Mouse (Mus musculus): ENCODE measurements around the gene Gm17304. TPM values are rescaled to one million over a fixed set of nuclear protein-coding genes. Genes with fewer than 3 reads are reported as not detected.

Gm17304 gene
- polyA plus RNA-seq, 1 experiment from 2014 or later: not detected

- Histone ChIP-seq H3K9me3 (no peaks in the 10 kb centered on the region), H3K36me3 (peaks cover 14% of the 10 kb centered on the region), H3K4me2 (no peak overlapping the region), H3K27me3 (no peaks in the 10 kb centered on the region), H3K27ac (replicated peaks) (no peak overlapping the region), H3K4me3 (no peak overlapping the region), H3K4me1 (replicated peaks) (no peaks in the 10 kb centered on the region), H3K9ac (no peak overlapping the region)
- WGBS: 92% methylated on average over 5 of the region's 5 CpGs
- no peak for ATAC-seq (ENCODE audit: low FRiP score, low read depth)
These were observed 18.2 kb upstream of the Gm17304 start for GRCm38 (mm10) chr5:106590686-106591085.

DNA sequence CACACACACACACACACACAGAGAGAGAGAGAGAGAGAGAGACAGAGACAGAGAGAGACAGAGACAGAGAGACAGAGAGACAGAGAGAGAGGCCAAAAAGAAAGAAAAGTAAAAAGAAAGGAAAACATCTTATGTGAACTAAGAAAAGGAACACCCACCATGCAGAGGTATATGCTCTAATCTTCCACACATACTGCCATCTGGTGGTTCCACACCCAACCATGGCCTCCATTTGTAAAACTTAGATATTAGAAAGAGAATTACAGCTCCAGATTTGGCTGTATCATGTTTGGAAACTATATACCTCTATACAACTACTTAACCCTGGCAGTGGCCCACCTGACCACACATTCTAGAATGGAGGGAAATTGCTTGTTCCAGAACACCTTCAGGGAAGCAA is 14.5 kb upstream of the Gm17304 start:
- Histone ChIP-seq H3K4me2 (no peak overlapping the region), H3K27ac (replicated peaks) (no peak overlapping the region), H3K4me3 (no peak overlapping the region), H3K4me1 (replicated peaks) (no peaks in the 10 kb centered on the region), H3K27me3 (no peaks in the 10 kb centered on the region), H3K9me3 (no peaks in the 10 kb centered on the region), H3K36me3 (peaks cover 6% of the 10 kb centered on the region), H3K9ac (no peak overlapping the region)
- no peak for ATAC-seq (ENCODE audit: low FRiP score, low read depth)

DNA sequence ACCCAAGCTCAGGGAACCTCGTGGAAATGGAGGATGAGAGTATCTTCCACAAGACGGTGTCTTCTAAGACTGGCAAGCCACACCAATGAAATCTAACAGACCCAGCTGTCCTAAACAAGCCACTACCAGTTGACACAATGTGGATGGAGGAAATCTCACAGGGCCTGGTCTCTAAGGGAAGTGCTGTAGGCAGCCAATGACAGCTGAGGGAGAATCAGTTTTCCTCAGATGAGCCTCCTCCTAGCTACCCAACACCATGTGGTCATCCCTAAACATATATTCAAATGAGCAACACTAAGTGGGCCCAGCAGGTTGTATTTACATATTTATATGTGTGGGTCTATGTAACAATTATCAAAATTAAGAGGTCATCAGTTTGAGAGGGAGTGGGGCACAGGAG is 11.4 kb upstream of the Gm17304 start:
- Histone ChIP-seq H3K9ac (no peak overlapping the region), H3K27ac (replicated peaks) (no peak overlapping the region), H3K4me2 (no peak overlapping the region), H3K4me1 (replicated peaks) (no peaks in the 10 kb centered on the region), H3K9me3 (no peaks in the 10 kb centered on the region), H3K4me3 (no peak overlapping the region), H3K36me3 (no peaks in the 10 kb centered on the region), H3K27me3 (no peaks in the 10 kb centered on the region)
- ATAC-seq (ENCODE audit: low FRiP score, low read depth): no peak
- 82% methylated on average over 2 of the region's 2 CpGs for WGBS

DNA sequence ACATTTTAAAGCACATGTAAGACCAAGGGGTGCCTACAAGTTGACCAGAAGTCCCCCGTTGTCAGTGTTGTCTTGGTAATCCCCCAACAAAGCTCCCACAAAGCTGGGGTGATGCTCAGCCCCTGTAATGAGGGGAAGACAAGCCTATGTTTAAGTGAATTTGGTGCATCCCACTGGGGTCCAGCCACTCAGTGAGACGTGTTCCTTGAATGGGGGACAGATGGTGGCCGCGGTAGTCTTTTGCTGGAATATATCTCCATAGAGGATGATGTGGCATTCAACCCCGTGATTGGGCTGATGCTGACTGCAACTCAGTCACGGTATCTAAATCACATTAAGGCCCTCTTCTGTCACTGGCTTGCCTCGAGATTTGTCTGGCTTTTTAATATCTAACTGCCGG is 9.4 kb upstream of the Gm17304 start:
- H3K36me3 ChIP-seq: no peaks in the 10 kb centered on the region; the same call in 1 of the 2 replicates
- H3K9ac ChIP-seq: no peak overlapping the region
- no peaks in the 10 kb centered on the region for H3K9me3 ChIP-seq
- no peak for ATAC-seq (ENCODE audit: low FRiP score, low read depth)
- no peak overlapping the region for H3K4me3 ChIP-seq
- H3K27me3 ChIP-seq: no peaks in the 10 kb centered on the region
- 47% methylated on average over 8 of the region's 8 CpGs for WGBS
- H3K4me1 ChIP-seq (replicated peaks): no peaks in the 10 kb centered on the region
- no peak overlapping the region for H3K27ac ChIP-seq (replicated peaks)
- H3K4me2 ChIP-seq: no peak overlapping the region

GRCm38 (mm10) chr5:106604381-106604780 is 4.5 kb upstream of the Gm17304 start:
- Histone ChIP-seq H3K4me2 (no peak overlapping the region), H3K4me1 (replicated peaks) (no peaks in the 10 kb centered on the region), H3K9ac (no peak overlapping the region), H3K27ac (replicated peaks) (no peak overlapping the region), H3K36me3 (no peaks in the 10 kb centered on the region; the same call in 1 of the 2 replicates), H3K9me3 (no peaks in the 10 kb centered on the region), H3K27me3 (no peaks in the 10 kb centered on the region), H3K4me3 (no peak overlapping the region)
- WGBS: 93% methylated on average over 5 of the region's 5 CpGs
- no peak for ATAC-seq (ENCODE audit: low FRiP score, low read depth)

GRCm38 (mm10) chr5:106605096-106605495 is 3.8 kb upstream of the Gm17304 start:
- Histone ChIP-seq H3K9ac (no peak overlapping the region), H3K36me3 (no peaks in the 10 kb centered on the region; the same call in 1 of the 2 replicates), H3K27me3 (no peaks in the 10 kb centered on the region), H3K27ac (replicated peaks) (no peak overlapping the region), H3K4me2 (no peak overlapping the region), H3K4me3 (no peak overlapping the region), H3K9me3 (no peaks in the 10 kb centered on the region), H3K4me1 (replicated peaks) (no peaks in the 10 kb centered on the region)
- no peak for ATAC-seq (ENCODE audit: low FRiP score, low read depth)
- 87% methylated on average over 6 of the region's 6 CpGs for WGBS

DNA sequence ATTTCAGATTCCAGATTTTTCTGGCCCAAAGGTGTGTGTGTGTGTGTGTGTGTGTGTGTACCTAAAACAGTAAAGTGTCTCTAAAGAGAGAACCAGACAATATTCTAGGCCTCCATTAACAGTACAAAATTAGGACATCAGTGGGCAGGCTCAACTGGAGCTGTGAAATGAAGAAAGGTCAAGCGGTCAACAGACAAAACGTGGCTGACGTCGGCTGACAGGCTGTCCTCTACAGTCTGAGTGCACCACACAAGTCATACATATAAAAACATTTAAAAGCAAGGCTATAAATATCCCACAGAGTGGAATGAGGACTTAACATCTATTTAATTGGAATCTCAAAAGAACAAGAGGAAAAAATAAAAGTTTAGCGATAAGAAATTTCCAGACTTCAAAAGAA is 1.8 kb upstream of the Gm17304 start:
- WGBS: 79% methylated on average over 5 of the region's 5 CpGs
- H3K36me3 ChIP-seq: peaks cover 5% of the 10 kb centered on the region; the same call in 1 of the 2 replicates
- no peaks in the 10 kb centered on the region for H3K27me3 ChIP-seq
- H3K4me3 ChIP-seq: no peak overlapping the region
- no peaks in the 10 kb centered on the region for H3K4me1 ChIP-seq (replicated peaks)
- H3K9me3 ChIP-seq: no peaks in the 10 kb centered on the region
- H3K4me2 ChIP-seq: no peak overlapping the region
- H3K27ac ChIP-seq (replicated peaks): no peak overlapping the region
- no peak for ATAC-seq (ENCODE audit: low FRiP score, low read depth)
- no peak overlapping the region for H3K9ac ChIP-seq

GRCm38 (mm10) chr5:106612151-106612550 is 3.3 kb downstream of the Gm17304 start:
- 94% methylated on average over 2 of the region's 2 CpGs for WGBS
- no peak overlapping the region for H3K4me3 ChIP-seq
- ATAC-seq (ENCODE audit: low FRiP score, low read depth): no peak

GRCm38 (mm10) chr5:106614570-106614969 is 5.7 kb downstream of the Gm17304 start:
- H3K9ac ChIP-seq: no peak overlapping the region
- H3K27ac ChIP-seq (replicated peaks): no peak overlapping the region
- WGBS: 87% methylated on average over 7 of the region's 7 CpGs
- 0 out of 2 replicates have a peak, but pooled peaks cover 5% of the 10 kb centered on the region for H3K36me3 ChIP-seq
- H3K27me3 ChIP-seq: no peaks in the 10 kb centered on the region
- ATAC-seq (ENCODE audit: low FRiP score, low read depth): no peak
- H3K9me3 ChIP-seq: no peaks in the 10 kb centered on the region
- no peaks in the 10 kb centered on the region for H3K4me1 ChIP-seq (replicated peaks)
- no peak overlapping the region for H3K4me2 ChIP-seq
- H3K4me3 ChIP-seq: no peak overlapping the region

More at GRCm38 (mm10) chr5:106612151-106612550, 3.3 kb downstream of the Gm17304 start:
- H3K27me3 ChIP-seq: no peaks in the 10 kb centered on the region
- no peak overlapping the region for H3K9ac ChIP-seq
- H3K4me1 ChIP-seq (replicated peaks): no peaks in the 10 kb centered on the region
- no peak overlapping the region for H3K27ac ChIP-seq (replicated peaks)
- H3K36me3 ChIP-seq: 0 out of 2 replicates have a peak, but pooled peaks cover 5% of the 10 kb centered on the region
- H3K4me2 ChIP-seq: no peak overlapping the region
- no peaks in the 10 kb centered on the region for H3K9me3 ChIP-seq

GRCm38 (mm10) chr5:106615006-106615405 is 6.1 kb downstream of the Gm17304 start:
- ATAC-seq (ENCODE audit: low FRiP score, low read depth): no peak
- 0 out of 2 replicates have a peak, but pooled peaks cover 5% of the 10 kb centered on the region for H3K36me3 ChIP-seq
- no peak overlapping the region for H3K4me3 ChIP-seq

GRCm38 (mm10) chr5:106620446-106620845 is 11.5 kb downstream of the Gm17304 start:
- Histone ChIP-seq H3K9me3 (no peaks in the 10 kb centered on the region), H3K4me3 (no peak overlapping the region), H3K27me3 (no peaks in the 10 kb centered on the region), H3K9ac (no peak overlapping the region), H3K4me2 (no peak overlapping the region), H3K36me3 (no peaks in the 10 kb centered on the region), H3K4me1 (replicated peaks) (no peaks in the 10 kb centered on the region), H3K27ac (replicated peaks) (no peak overlapping the region)
- 87% methylated on average over 6 of the region's 6 CpGs for whole genome bisulfite sequencing
- ATAC-seq (ENCODE audit: low FRiP score, low read depth): no peak

More at GRCm38 (mm10) chr5:106615006-106615405, 6.1 kb downstream of the Gm17304 start:
- Histone ChIP-seq H3K9me3 (no peaks in the 10 kb centered on the region), H3K27ac (replicated peaks) (no peak overlapping the region), H3K4me2 (no peak overlapping the region), H3K27me3 (no peaks in the 10 kb centered on the region), H3K9ac (no peak overlapping the region), H3K4me1 (replicated peaks) (no peaks in the 10 kb centered on the region)
- WGBS: 96% methylated on average over 2 of the region's 2 CpGs

GRCm38 (mm10) chr5:106622193-106622592 is 13.3 kb downstream of the Gm17304 start:
- no peak overlapping the region for H3K4me3 ChIP-seq
- no peak for ATAC-seq (ENCODE audit: low FRiP score, low read depth)
- no peaks in the 10 kb centered on the region for H3K27me3 ChIP-seq
- no peaks in the 10 kb centered on the region for H3K36me3 ChIP-seq
- no peaks in the 10 kb centered on the region for H3K9me3 ChIP-seq
- H3K9ac ChIP-seq: no peak overlapping the region
- no peaks in the 10 kb centered on the region for H3K4me1 ChIP-seq (replicated peaks)
- no peak overlapping the region for H3K27ac ChIP-seq (replicated peaks)
- 94% methylated on average over 5 of the region's 5 CpGs for WGBS
- H3K4me2 ChIP-seq: no peak overlapping the region

- H3K27me3 ChIP-seq: no peaks in the 10 kb centered on the region
- no peak for ATAC-seq (ENCODE audit: low FRiP score, low read depth)
- no peaks in the 10 kb centered on the region for H3K9me3 ChIP-seq
- H3K4me1 ChIP-seq (replicated peaks): no peaks in the 10 kb centered on the region
- no peaks in the 10 kb centered on the region for H3K36me3 ChIP-seq
- H3K4me3 ChIP-seq: no peak overlapping the region
- no peak overlapping the region for H3K4me2 ChIP-seq
- 94% methylated on average over 4 of the region's 4 CpGs for WGBS
- no peak overlapping the region for H3K9ac ChIP-seq
- H3K27ac ChIP-seq (replicated peaks): no peak overlapping the region
These were observed 14.4 kb downstream of the Gm17304 start for GRCm38 (mm10) chr5:106623337-106623736.

Measured in hindbrain, embryonic 15.5 days (tissue).